Mouse (Mus musculus) hindbrain, embryonic 13.5 days (tissue): Measurements from ENCODE around the gene Flad1. TPM values are rescaled to one million over a fixed set of nuclear protein-coding genes. Genes with fewer than 3 reads are reported as not detected.

Source experiments
- ATAC-seq: fragments of 200-750 bp; cut with Nextera tagmentation; 2 replicates; pipeline ENCODE4 v1.8.0; 2017; ENCODE audit warnings: moderate TSS enrichment; ENCODE audit not compliant: low FRiP score
- H3K27ac ChIP-seq: fragments of 300-500 bp; sonication (generic); 2 replicates; pipeline ENCODE4 v1.5.1; 2015; ENCODE audit warnings: inconsistent platforms, mild to moderate bottlenecking, moderate library complexity
- H3K27me3 ChIP-seq: fragments of 300-500 bp; sonication (generic); 2 replicates; pipeline ENCODE4 v1.6.1; 2015; ENCODE audit warnings: mild to moderate bottlenecking, inconsistent platforms
- H3K36me3 ChIP-seq: fragments of 300-500 bp; sonication (generic); 2 replicates; pipeline ENCODE4 v1.6.1; 2015; ENCODE audit warnings: mild to moderate bottlenecking, inconsistent platforms
- H3K4me1 ChIP-seq: fragments of 300-500 bp; sonication (generic); replicated peaks from 2 replicates; pipeline ENCODE4 v1.6.1; 2015; ENCODE audit warnings: inconsistent platforms
- H3K4me2 ChIP-seq: fragments of 300-500 bp; sonication (generic); 2 replicates; pipeline ENCODE4 v1.6.1; 2015; ENCODE audit warnings: inconsistent platforms, mild to moderate bottlenecking, moderate library complexity
- H3K4me3 ChIP-seq: fragments of 300-500 bp; sonication (generic); 2 replicates; pipeline ENCODE4 v1.5.1; 2015; ENCODE audit warnings: mild to moderate bottlenecking, inconsistent platforms
- H3K9ac ChIP-seq: fragments of 300-500 bp; sonication (generic); 2 replicates; pipeline ENCODE4 v1.6.1; 2015; ENCODE audit warnings: mild to moderate bottlenecking, inconsistent platforms
- H3K9me3 ChIP-seq: fragments of 300-500 bp; sonication (generic); 2 replicates; pipeline ENCODE4 v1.6.1; 2016; ENCODE audit warnings: inconsistent platforms
- WGBS: fragments of 180-500 bp; shearing (Covaris S2); methylation state at CpG from one replicate; pipeline ENCODE4 v1.1.7; 2015; 5-methylcytosine and 5-hydroxymethylcytosine counted together
- polyA plus RNA-seq: library from polyadenylated mRNA; unstranded; fragments of >200 nt; fragmentation: Nextera tagmentation; extraction: Ambion mirVana; gene quantifications from 2 replicates; pipeline ENCODE4 v1.2.1, GENCODE M21; 2015

The Flad1 gene
- polyA plus RNA-seq, 1 experiment from 2014 or later = 39.3 TPM

DNA sequence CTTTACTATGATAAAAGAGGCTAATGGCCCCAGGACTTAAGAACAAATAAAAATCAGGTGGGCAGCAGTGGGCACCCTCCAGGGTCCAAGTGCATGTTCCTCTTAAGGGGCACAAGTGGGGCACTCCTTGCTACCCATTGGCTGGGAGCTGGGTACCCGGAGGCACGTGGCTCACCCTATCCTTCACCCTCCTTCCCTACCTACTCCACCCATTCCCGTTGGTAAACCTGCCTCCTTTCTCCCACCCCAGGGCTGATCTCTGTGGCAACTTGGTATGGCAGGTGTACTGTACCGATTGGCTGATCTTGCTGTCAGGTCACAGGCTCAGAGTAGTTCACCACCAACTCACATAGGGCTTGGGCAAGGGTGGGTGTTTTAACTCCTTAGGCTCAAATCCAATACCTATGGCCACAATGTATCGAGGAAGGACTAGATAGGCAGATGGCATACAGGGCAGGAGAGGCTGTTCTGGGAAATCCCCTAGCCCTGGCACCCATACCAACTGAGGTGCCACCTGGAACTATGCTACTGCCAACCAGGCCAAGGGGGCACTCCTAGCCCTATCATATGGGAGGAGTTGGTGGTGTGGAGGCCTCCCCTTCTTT is 27.9 kb downstream of the Flad1 start:
- no peak for ATAC-seq
- H3K36me3 ChIP-seq = no peaks in the 10 kb centered on the region

DNA sequence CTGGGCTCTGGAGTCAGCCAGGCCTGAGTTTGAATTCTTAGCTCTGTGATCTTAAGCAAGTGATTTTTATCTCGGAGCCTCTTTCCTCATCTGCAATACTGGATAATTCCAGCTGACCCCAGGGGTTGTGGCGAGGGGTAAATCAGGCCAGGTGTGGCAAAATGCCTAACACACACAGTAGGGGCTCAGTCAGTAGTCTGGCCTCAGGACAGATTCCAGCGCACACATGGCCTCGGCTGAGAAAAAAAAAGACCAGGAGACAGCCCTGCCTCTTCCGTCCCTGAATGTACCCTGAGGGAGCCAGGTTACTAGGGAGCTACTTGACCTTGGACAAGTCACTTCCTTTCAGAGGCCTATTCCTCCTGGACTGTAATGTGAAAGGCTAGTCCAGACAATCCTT is 28.7 kb downstream of the Flad1 start:
- Histone ChIP-seq H3K4me3 (no peak overlapping the region), H3K36me3 (no peaks in the 10 kb centered on the region), H3K27me3 (0 out of 2 replicates have a peak, but pooled peaks cover 13% of the 10 kb centered on the region), H3K4me2 (no peak overlapping the region), H3K4me1 (peaks cover 28% of the 10 kb centered on the region), H3K9ac (no peak overlapping the region), H3K9me3 (no peaks in the 10 kb centered on the region), H3K27ac (no peak overlapping the region)
- no peak for ATAC-seq
- WGBS = 85% methylated on average over 5 of the region's 5 CpGs

More for the DNA sequence above, 27.9 kb downstream of the Flad1 start:
- H3K4me2 ChIP-seq = no peak overlapping the region
- peaks cover 26% of the 10 kb centered on the region for H3K4me1 ChIP-seq
- no peak overlapping the region for H3K4me3 ChIP-seq
- WGBS = 90% methylated on average over 5 of the region's 5 CpGs
- H3K27ac ChIP-seq = no peak overlapping the region
- H3K27me3 ChIP-seq = 0 out of 2 replicates have a peak, but pooled peaks cover 13% of the 10 kb centered on the region
- H3K9me3 ChIP-seq = no peaks in the 10 kb centered on the region
- no peak overlapping the region for H3K9ac ChIP-seq

DNA sequence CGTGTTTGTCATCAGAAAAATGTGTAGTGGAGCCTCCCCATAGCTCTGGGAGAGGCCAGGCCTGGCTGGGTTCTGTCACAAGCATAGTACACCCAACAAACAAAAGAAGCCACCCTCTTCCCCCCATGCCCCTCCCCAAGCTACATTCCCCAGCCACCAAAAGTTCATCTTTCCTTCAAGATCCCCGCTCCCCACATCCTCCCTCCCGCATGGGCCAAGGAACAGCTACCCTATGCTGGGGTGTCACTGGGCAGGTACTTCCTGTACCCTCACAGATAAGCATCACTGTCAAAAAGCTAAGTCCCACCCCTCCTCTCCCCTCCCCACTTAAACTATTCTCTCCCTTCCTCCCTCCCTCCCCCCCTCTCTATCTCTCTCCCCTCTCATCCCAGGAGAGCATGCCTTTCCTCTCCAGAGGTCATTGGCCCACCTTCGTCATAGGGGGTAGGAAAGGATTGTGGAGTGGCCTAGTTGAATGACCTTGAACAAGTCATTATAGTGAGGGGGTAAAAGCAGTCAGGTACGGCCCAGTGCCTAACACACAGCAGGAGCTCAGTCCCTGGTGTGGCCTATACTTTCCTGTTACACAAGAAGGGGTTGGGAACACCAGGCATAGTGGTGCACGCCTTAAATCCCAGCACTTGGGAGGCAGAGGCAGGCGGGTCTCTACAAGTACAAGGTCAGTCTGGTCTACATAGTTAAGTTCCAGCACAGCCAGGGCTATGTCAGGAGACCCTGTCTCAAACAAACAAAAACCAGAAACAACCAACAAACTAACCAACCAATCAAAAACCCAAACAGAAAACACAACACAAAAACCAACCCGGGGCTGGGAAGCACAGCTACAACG is 29.4 kb downstream of the Flad1 start:
- H3K27ac ChIP-seq = no peak overlapping the region
- no peaks in the 10 kb centered on the region for H3K9me3 ChIP-seq
- peaks cover 29% of the 10 kb centered on the region for H3K4me1 ChIP-seq
- ATAC-seq = no peak
- 86% methylated on average over 9 of the region's 9 CpGs for WGBS
- H3K27me3 ChIP-seq = 0 out of 2 replicates have a peak, but pooled peaks cover 8% of the 10 kb centered on the region
- H3K9ac ChIP-seq = no peak overlapping the region
- H3K4me2 ChIP-seq = no peak overlapping the region
- H3K36me3 ChIP-seq = no peaks in the 10 kb centered on the region
- no peak overlapping the region for H3K4me3 ChIP-seq

DNA sequence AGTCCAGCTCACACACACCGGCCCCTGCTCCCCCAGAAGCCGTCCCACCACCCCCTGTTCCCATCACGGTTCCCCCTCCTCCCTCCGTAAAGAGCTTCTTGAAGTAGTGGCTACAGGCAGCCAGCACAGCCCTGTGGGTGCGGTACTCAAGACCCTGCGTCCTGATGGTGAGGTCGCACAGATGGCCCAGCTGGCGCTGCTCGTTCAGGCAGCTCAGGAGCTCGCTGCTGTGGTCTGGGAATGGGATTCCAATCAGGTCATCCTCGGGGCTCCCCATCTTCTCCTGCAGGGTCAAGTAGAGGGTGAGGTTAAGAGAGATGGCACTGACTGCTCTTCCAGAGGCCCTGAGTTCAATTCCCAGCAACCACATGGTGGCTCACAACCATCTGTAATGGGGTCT is 30.4 kb downstream of the Flad1 start:
- no peak overlapping the region for H3K4me3 ChIP-seq
- H3K9me3 ChIP-seq = no peaks in the 10 kb centered on the region
- 0 out of 2 replicates have a peak, but pooled peaks cover 6% of the 10 kb centered on the region for H3K27me3 ChIP-seq
- H3K4me1 ChIP-seq = peaks cover 22% of the 10 kb centered on the region
- H3K4me2 ChIP-seq = no peak overlapping the region
- no peak overlapping the region for H3K9ac ChIP-seq
- no peak for ATAC-seq
- no peak overlapping the region for H3K27ac ChIP-seq
- WGBS = 85% methylated on average over 11 of the region's 11 CpGs
- H3K36me3 ChIP-seq = no peaks in the 10 kb centered on the region

DNA sequence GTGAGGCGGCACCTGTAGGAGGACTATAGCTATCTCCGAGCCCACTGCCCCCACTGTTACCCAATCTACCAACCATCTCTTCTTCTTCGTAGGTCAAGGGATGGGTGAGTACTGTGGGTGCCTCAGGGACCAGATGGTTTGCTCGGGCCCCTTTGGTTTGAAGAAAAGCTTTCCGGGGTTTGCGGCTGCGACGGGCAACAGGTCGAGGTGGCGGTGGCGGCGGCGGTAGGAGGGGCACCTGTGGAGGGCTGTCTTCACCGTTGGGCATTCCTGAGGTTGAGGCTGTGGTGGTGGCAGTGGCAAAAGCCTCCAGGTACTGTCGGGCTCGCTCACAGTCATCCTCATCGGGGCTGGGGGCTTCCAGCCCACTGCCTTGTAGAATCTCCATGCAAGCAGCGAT is 31.0 kb downstream of the Flad1 start:
- Histone ChIP-seq H3K9me3 (no peaks in the 10 kb centered on the region), H3K4me1 (peaks cover 22% of the 10 kb centered on the region), H3K27me3 (0 out of 2 replicates have a peak, but pooled peaks cover under 1% of the 10 kb centered on the region), H3K9ac (no peak overlapping the region), H3K4me3 (no peak overlapping the region), H3K36me3 (no peaks in the 10 kb centered on the region), H3K27ac (no peak overlapping the region), H3K4me2 (no peak overlapping the region)
- 92% methylated on average over 18 of the region's 18 CpGs for WGBS
- no peak for ATAC-seq

DNA sequence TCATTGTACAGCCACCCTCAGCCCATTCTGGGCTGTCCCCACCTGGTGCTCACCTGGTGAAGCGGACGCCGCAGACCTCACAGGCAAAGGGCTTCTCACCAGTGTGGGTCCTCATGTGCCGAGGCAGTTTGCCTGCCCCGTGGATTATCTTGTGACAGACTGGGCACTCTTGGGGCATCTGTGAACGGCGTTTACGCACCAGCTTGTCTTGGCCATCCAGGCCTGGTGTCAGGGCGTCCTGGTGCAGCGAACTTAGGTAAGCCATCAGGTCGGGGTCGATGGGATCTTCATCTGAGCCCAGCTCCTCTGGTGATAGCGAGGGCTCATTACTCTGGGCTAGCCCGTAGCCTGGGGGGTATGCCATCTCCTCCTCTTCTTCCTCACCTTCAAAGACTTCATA is 31.4 kb downstream of the Flad1 start:
- Histone ChIP-seq H3K9me3 (no peaks in the 10 kb centered on the region), H3K4me1 (peaks cover 22% of the 10 kb centered on the region), H3K27me3 (no peaks in the 10 kb centered on the region), H3K4me2 (no peak overlapping the region), H3K9ac (no peak overlapping the region), H3K27ac (no peak overlapping the region), H3K4me3 (no peak overlapping the region), H3K36me3 (no peaks in the 10 kb centered on the region)
- WGBS = 95% methylated on average over 14 of the region's 14 CpGs
- no peak for ATAC-seq

DNA sequence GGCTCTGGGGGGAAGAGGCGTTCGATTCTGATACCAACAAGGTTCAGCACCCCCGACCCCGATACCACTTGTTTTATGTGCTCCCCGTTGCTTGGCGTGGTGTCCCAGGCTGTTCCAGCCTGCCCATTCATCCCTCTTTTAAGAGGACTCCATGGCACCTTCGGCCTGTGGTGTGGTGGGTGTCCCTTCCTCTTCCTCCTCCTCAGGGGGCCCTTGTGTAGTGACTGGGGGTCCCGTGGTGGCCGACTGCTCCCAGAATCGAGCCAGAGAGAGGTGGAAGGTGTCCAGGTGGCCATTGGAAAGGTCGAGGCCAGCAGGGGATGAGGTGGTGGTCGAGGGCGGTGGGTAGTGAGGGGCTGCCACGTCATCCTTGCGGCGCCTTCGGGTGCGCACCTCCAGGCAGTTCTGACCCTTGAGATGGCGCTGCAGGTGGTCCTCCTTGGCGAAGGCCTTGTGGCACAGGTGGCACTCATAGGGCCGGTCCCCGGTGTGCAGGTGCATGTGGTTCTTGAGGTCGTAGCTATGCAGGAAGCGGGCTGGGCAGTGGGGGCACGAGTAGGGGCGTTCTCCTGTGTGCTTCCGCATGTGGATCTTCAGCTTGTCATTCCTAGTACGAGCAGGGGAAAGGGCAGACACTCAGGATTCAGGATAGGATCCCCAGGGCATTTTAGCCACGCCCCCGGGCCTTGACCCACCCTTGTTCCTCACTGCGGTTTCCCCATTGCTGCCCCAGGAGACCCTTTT is 32.1 kb downstream of the Flad1 start:
- Histone ChIP-seq H3K36me3 (no peaks in the 10 kb centered on the region), H3K27ac (no peak overlapping the region), H3K9ac (no peak overlapping the region), H3K4me2 (peak overlapping the region; percentile 85; the same call in 1 of the 2 replicates), H3K9me3 (no peaks in the 10 kb centered on the region), H3K27me3 (no peaks in the 10 kb centered on the region), H3K4me1 (peaks cover 22% of the 10 kb centered on the region), H3K4me3 (no peak overlapping the region)
- ATAC-seq = no peak
- 89% methylated on average over 31 of the region's 31 CpGs for WGBS

DNA sequence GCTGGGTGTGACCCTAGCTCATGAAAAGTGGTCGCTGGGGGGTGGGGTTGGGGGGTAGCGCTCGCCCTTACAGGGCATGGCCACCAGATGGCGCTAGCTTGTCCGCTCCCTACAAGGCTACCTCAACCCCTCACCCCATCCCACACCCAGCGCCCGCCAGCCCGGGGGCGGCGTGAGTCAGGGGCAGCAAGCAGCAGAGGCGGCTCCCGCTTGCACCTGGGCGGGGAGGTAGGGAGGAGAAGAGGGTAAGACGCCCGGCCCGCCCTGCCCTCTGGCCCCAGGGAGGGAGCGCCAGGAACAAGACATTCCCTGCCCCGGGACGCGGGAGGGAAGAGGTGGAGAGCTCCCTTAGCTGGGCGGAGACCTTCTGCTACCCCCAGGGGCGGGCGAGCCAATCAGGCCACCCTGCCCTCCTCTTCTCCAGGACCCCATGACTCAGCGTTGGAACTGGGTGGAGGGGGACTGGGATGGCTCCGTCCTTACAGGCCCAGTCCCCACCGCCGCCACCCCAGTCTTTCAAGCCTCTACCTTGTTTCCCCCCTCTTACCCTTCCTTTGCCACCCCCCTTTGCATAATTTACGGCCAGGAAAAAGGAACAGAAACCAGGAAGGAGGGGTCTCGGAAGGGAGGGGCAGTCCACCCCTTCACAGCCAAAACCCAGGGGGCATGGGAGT is 33.1 kb downstream of the Flad1 start:
- no peaks in the 10 kb centered on the region for H3K9me3 ChIP-seq
- peaks cover 1% of the 10 kb centered on the region; the same call in 1 of the 2 replicates for H3K27me3 ChIP-seq
- H3K4me2 ChIP-seq = peak overlapping the region; percentile 85
- H3K27ac ChIP-seq = peak overlapping the region; percentile 30
- H3K4me1 ChIP-seq = peaks cover 22% of the 10 kb centered on the region
- WGBS = under 1% methylated on average over 28 of the region's 29 CpGs
- H3K4me3 ChIP-seq = peak overlapping the region; percentile 57
- peak; percentile 86 for ATAC-seq
- no peaks in the 10 kb centered on the region for H3K36me3 ChIP-seq
- H3K9ac ChIP-seq = peak overlapping the region; percentile 80

DNA sequence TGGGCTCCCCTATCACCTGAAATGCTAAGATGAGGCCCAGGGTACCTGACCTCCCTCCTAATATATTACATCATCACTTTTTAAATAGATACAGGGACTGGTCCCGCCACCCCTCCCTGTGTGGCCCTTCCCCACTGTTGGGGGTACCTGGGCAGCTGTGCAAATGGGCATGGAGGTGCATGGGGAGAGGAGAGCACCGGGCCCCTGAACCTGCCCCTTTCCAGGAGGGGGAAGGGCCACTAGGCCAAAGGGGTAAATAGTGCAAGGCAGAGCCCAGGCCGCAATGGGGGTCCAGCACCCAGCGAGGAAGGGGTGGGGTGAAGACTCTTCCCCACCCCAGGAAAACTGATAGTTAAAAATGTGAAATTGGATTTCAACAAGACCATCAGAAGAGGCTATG is 33.8 kb downstream of the Flad1 start:
- peaks cover 4% of the 10 kb centered on the region; the same call in 1 of the 2 replicates for H3K27me3 ChIP-seq
- peak; percentile 4; the same call in 1 of the 2 replicates for ATAC-seq
- no peaks in the 10 kb centered on the region for H3K36me3 ChIP-seq
- H3K9me3 ChIP-seq = no peaks in the 10 kb centered on the region
- H3K27ac ChIP-seq = no peak overlapping the region
- H3K4me3 ChIP-seq = no peak overlapping the region
- peak overlapping the region; percentile 85; the same call in 1 of the 2 replicates for H3K4me2 ChIP-seq
- peaks cover 22% of the 10 kb centered on the region for H3K4me1 ChIP-seq
- WGBS = 74% methylated on average over 4 of the region's 4 CpGs
- 0 out of 2 replicates have a peak overlapping the region, but pooled peaks have one; percentile 80 for H3K9ac ChIP-seq

DNA sequence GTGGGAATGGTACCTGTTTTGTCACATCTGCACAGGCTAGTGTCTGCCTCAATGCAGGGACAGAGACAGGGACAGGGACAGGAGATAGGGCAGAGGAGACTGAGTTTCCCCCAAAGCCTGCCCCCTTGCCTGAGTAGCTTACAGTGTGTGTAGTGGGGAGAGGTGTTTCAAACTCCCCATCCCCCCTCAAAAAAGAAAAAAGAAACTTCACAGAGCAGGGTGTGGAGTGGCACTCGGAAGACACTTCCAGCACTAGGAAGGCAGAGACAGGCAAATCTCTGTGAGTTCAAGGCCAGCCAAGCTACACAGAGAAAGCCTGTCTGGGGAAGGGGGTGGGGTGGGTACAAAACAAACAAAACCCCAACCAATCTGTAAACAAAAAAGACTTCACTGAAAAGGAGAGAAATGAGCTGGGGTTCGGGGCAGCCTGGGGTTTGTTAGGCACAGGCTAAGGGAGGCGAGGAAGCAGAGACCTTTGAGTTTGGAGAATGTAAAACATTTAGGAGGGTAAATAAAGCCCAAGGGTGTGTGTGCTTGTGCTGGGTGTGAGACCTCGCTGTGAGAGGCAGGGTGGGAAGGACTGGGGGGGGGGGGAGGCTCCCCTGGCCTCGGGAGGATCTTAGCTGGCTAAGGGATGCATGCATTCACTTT is 38.0 kb downstream of the Flad1 start:
- no peaks in the 10 kb centered on the region for H3K36me3 ChIP-seq

DNA sequence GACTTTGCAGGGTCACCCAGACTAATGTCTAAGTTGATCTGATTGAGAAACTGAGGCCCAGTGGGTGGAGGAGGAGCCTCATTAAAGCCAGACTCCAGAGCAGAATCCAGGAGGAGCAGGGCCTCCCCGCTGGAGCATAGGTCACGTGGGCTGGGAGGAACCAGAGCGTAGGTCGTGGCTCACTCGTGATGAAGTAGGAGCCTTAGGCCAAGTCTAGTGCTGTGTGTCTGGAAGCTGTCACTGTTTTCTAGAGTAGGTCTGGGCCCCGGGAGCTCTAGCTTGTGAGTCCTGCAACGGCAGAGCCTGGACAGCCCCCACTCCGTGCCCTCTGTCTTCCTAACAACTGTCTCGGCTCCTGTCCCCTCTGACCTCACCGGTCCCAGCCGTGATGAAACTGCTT is 44.3 kb downstream of the Flad1 start:
- H3K9ac ChIP-seq = no peak overlapping the region
- H3K27ac ChIP-seq = no peak overlapping the region
- no peaks in the 10 kb centered on the region for H3K4me1 ChIP-seq
- H3K27me3 ChIP-seq = peaks cover 8% of the 10 kb centered on the region
- H3K9me3 ChIP-seq = no peaks in the 10 kb centered on the region
- no peak overlapping the region for H3K4me2 ChIP-seq
- H3K4me3 ChIP-seq = no peak overlapping the region
- 72% methylated on average over 11 of the region's 11 CpGs for WGBS
- ATAC-seq = no peak
- no peaks in the 10 kb centered on the region for H3K36me3 ChIP-seq

More for the DNA sequence above, 38.0 kb downstream of the Flad1 start:
- H3K9me3 ChIP-seq = no peaks in the 10 kb centered on the region
- peaks cover 7% of the 10 kb centered on the region; the same call in 1 of the 2 replicates for H3K27me3 ChIP-seq
- WGBS = 44% methylated on average over 5 of the region's 5 CpGs
- H3K27ac ChIP-seq = no peak overlapping the region
- no peak overlapping the region for H3K4me3 ChIP-seq
- H3K4me2 ChIP-seq = no peak overlapping the region
- ATAC-seq = no peak
- H3K9ac ChIP-seq = no peak overlapping the region
- H3K4me1 ChIP-seq = peaks cover 10% of the 10 kb centered on the region
